Mouse (Mus musculus): ENCODE measurements around the gene Prss33. TPM values are rescaled to one million over a fixed set of nuclear protein-coding genes. Genes with fewer than 3 reads are reported as not detected.

Gene Prss33
- polyA plus RNA-seq, 1 experiment, result 2.8 TPM

GRCm38 (mm10) chr17:23790269-23791078 is 45.4 kb downstream of the Prss33 start, which contains the start of gene Srrm2:
Gene Srrm2 (plus strand): TSS chr17:23790532.
- Histone ChIP-seq H3K4me1 (replicated peaks; ENCODE audit: control insufficient read depth, insufficient read depth, low read length) (peaks cover 18% of the 10 kb centered on the region), H3K27me3 (ENCODE audit: control insufficient read depth, insufficient read depth, low read length) (no peaks in the 10 kb centered on the region), H3K4me3 (ENCODE audit: control insufficient read depth, insufficient read depth, low read length) (peak within 1 kb of the TSS; percentile 83), H3K36me3 (ENCODE audit: control insufficient read depth, insufficient read depth, low read length) (no peaks in the 10 kb centered on the region), H3K27ac (ENCODE audit: control insufficient read depth, insufficient read depth, low read length) (no peak within 1 kb of the TSS)
- 3% methylated on average over 29 of the region's 29 CpGs for WGBS
- no peak for TF ChIP-seq CTCF (IDR thresholded peaks at IDR 0.05; ENCODE audit: borderline replicate concordance, control insufficient read depth, extremely low read depth, insufficient read depth, low read length, poor library complexity)
- peak; percentile 76 for TF ChIP-seq POLR2A (IDR thresholded peaks at IDR 0.05; ENCODE audit: control insufficient read depth, extremely low read depth, insufficient read depth, low read length, poor library complexity)
- peak; percentile 50 for DNase-seq

- no peaks in the 10 kb centered on the region for H3K27me3 ChIP-seq (ENCODE audit: control insufficient read depth, insufficient read depth, low read length)
- H3K4me1 ChIP-seq (replicated peaks; ENCODE audit: control insufficient read depth, insufficient read depth, low read length), result peaks cover 21% of the 10 kb centered on the region
- TF ChIP-seq POLR2A (IDR thresholded peaks at IDR 0.05; ENCODE audit: control insufficient read depth, extremely low read depth, insufficient read depth, low read length, poor library complexity) (no peak), CTCF (IDR thresholded peaks at IDR 0.05; ENCODE audit: borderline replicate concordance, control insufficient read depth, extremely low read depth, insufficient read depth, low read length, poor library complexity) (no peak)
- no peak overlapping the region for H3K4me3 ChIP-seq (ENCODE audit: control insufficient read depth, insufficient read depth, low read length)
- 42% methylated on average over 8 of the region's 8 CpGs for WGBS
- no peak overlapping the region for H3K27ac ChIP-seq (ENCODE audit: control insufficient read depth, insufficient read depth, low read length)
- DNase-seq, result no peak
- H3K36me3 ChIP-seq (ENCODE audit: control insufficient read depth, insufficient read depth, low read length), result no peaks in the 10 kb centered on the region
Observed at GRCm38 (mm10) chr17:23789749-23790268, 46.0 kb downstream of the Prss33 start.

- 94% methylated on average over 4 of the region's 4 CpGs for WGBS
- DNase-seq, result no peak
- TF ChIP-seq POLR2A (IDR thresholded peaks at IDR 0.05; ENCODE audit: control insufficient read depth, extremely low read depth, insufficient read depth, low read length, poor library complexity) (no peak), CTCF (IDR thresholded peaks at IDR 0.05; ENCODE audit: borderline replicate concordance, control insufficient read depth, extremely low read depth, insufficient read depth, low read length, poor library complexity) (no peak)
- Histone ChIP-seq H3K36me3 (ENCODE audit: control insufficient read depth, insufficient read depth, low read length) (no peaks in the 10 kb centered on the region), H3K4me1 (replicated peaks; ENCODE audit: control insufficient read depth, insufficient read depth, low read length) (peaks cover 21% of the 10 kb centered on the region), H3K4me3 (ENCODE audit: control insufficient read depth, insufficient read depth, low read length) (no peak overlapping the region), H3K27ac (ENCODE audit: control insufficient read depth, insufficient read depth, low read length) (no peak overlapping the region), H3K27me3 (ENCODE audit: control insufficient read depth, insufficient read depth, low read length) (no peaks in the 10 kb centered on the region)
Observed at GRCm38 (mm10) chr17:23788973-23789372, 46.9 kb downstream of the Prss33 start.

GRCm38 (mm10) chr17:23786510-23786931 is 49.3 kb downstream of the Prss33 start:
- no peak for TF ChIP-seq POLR2A (IDR thresholded peaks at IDR 0.05; ENCODE audit: control insufficient read depth, extremely low read depth, insufficient read depth, low read length, poor library complexity)
- no peak for TF ChIP-seq CTCF (IDR thresholded peaks at IDR 0.05; ENCODE audit: borderline replicate concordance, control insufficient read depth, extremely low read depth, insufficient read depth, low read length, poor library complexity)
- Histone ChIP-seq H3K27ac (ENCODE audit: control insufficient read depth, insufficient read depth, low read length) (no peak overlapping the region), H3K4me3 (ENCODE audit: control insufficient read depth, insufficient read depth, low read length) (no peak overlapping the region), H3K36me3 (ENCODE audit: control insufficient read depth, insufficient read depth, low read length) (no peaks in the 10 kb centered on the region), H3K4me1 (replicated peaks; ENCODE audit: control insufficient read depth, insufficient read depth, low read length) (peaks cover 19% of the 10 kb centered on the region), H3K27me3 (ENCODE audit: control insufficient read depth, insufficient read depth, low read length) (no peaks in the 10 kb centered on the region)
- WGBS, result 71% methylated on average over 13 of the region's 13 CpGs
- DNase-seq, result no peak

GRCm38 (mm10) chr17:23785561-23786471 is 50.0 kb downstream of the Prss33 start, which contains the start of gene Flywch2:
Gene Flywch2 (minus strand): TSS chr17:23786081.
- 14% methylated on average over 43 of the region's 43 CpGs for WGBS
- TF ChIP-seq CTCF (IDR thresholded peaks at IDR 0.05; ENCODE audit: borderline replicate concordance, control insufficient read depth, extremely low read depth, insufficient read depth, low read length, poor library complexity) (no peak), POLR2A (IDR thresholded peaks at IDR 0.05; ENCODE audit: control insufficient read depth, extremely low read depth, insufficient read depth, low read length, poor library complexity) (no peak)
- H3K27ac ChIP-seq (ENCODE audit: control insufficient read depth, insufficient read depth, low read length), result no peak within 1 kb of the TSS

DNA sequence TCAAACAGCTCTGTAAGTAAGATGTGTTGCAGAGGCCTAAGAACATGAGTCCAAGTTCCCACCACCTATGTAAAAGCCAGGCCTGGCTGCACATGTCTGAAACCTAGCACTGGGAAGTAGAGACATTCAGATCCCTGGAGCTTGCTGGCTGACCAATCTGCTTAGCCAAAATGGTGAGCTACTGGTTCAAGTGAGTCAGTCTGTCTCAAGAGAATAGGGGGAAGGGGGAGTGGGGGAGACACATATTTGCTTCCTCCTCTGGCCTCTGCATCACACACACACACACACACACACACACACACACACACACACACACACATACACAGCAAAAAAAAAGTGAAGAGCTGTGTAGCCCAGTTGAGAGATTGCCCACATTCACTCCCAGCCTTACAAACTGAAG is 52.5 kb downstream of the Prss33 start:
- TF ChIP-seq CTCF (IDR thresholded peaks at IDR 0.05; ENCODE audit: borderline replicate concordance, control insufficient read depth, extremely low read depth, insufficient read depth, low read length, poor library complexity) (no peak), POLR2A (IDR thresholded peaks at IDR 0.05; ENCODE audit: control insufficient read depth, extremely low read depth, insufficient read depth, low read length, poor library complexity) (no peak)
- no peaks in the 10 kb centered on the region for H3K36me3 ChIP-seq (ENCODE audit: control insufficient read depth, insufficient read depth, low read length)
- no peaks in the 10 kb centered on the region for H3K27me3 ChIP-seq (ENCODE audit: control insufficient read depth, insufficient read depth, low read length)
- no peak overlapping the region for H3K4me3 ChIP-seq (ENCODE audit: control insufficient read depth, insufficient read depth, low read length)
- H3K27ac ChIP-seq (ENCODE audit: control insufficient read depth, insufficient read depth, low read length), result no peak overlapping the region
- DNase-seq, result no peak
- H3K4me1 ChIP-seq (replicated peaks; ENCODE audit: control insufficient read depth, insufficient read depth, low read length), result peaks cover 10% of the 10 kb centered on the region

More at GRCm38 (mm10) chr17:23785561-23786471, 50.0 kb downstream of the Prss33 start, which contains the start of gene Flywch2:
- H3K4me1 ChIP-seq (replicated peaks; ENCODE audit: control insufficient read depth, insufficient read depth, low read length), result peaks cover 13% of the 10 kb centered on the region
- peak; percentile 63 for DNase-seq
- H3K27me3 ChIP-seq (ENCODE audit: control insufficient read depth, insufficient read depth, low read length), result no peaks in the 10 kb centered on the region
- H3K4me3 ChIP-seq (ENCODE audit: control insufficient read depth, insufficient read depth, low read length), result peak within 1 kb of the TSS; percentile 37
- H3K36me3 ChIP-seq (ENCODE audit: control insufficient read depth, insufficient read depth, low read length), result no peaks in the 10 kb centered on the region

Other genes with a start within 250 kb of the Prss33 start
- gene Zfp13, start 236.6 kb downstream of the Prss33 start, polyA plus RNA-seq (2012; rRNA removed), result 2.5 and 3.0 TPM in 2 replicates
- gene Zscan10, start 235.2 kb downstream of the Prss33 start, polyA plus RNA-seq (2012; rRNA removed), result 0.18 and 0.20 TPM in 2 replicates
- gene Mmp25, start 190.8 kb downstream of the Prss33 start, polyA plus RNA-seq (2012; rRNA removed), result 7.2 and 7.4 TPM in 2 replicates
- gene Bicdl2, start 175.6 kb downstream of the Prss33 start, polyA plus RNA-seq (2012; rRNA removed), result 0.43 and 0.49 TPM in 2 replicates
- gene Hcfc1r1, start 162.5 kb downstream of the Prss33 start, polyA plus RNA-seq (2012; rRNA removed), result 143 and 192 TPM in 2 replicates
- 78.3 and 84.5 TPM in 2 replicates for gene Thoc6, start 162.2 kb downstream of the Prss33 start, polyA plus RNA-seq (2012; rRNA removed)
- 10.2 and 11.4 TPM in 2 replicates for gene Tnfrsf12a, start 158.6 kb downstream of the Prss33 start, polyA plus RNA-seq (2012; rRNA removed)
- gene Cldn6, start 156.8 kb downstream of the Prss33 start, polyA plus RNA-seq (2012; rRNA removed), result 0.47 and 0.51 TPM in 2 replicates
- 1.1 and 1.9 TPM in 2 replicates for gene Cldn9, start 152.0 kb downstream of the Prss33 start, polyA plus RNA-seq (2012; rRNA removed)
- gene 1520401A03Rik, start 113.3 kb downstream of the Prss33 start, polyA plus RNA-seq (2012; rRNA removed), result 0.19 and 0.27 TPM in 2 replicates
- gene Pkmyt1, start 109.7 kb downstream of the Prss33 start, polyA plus RNA-seq (2012; rRNA removed), result 145 and 182 TPM in 2 replicates
- 12.4 and 13.2 TPM in 2 replicates for gene Paqr4, start 95.2 kb downstream of the Prss33 start, polyA plus RNA-seq (2012; rRNA removed)
- 2.8 and 3.8 TPM in 2 replicates for gene Kremen2, start 90.2 kb downstream of the Prss33 start, polyA plus RNA-seq (2012; rRNA removed)
- 32.0 and 33.6 TPM in 2 replicates for gene Flywch1, start 64.5 kb downstream of the Prss33 start, polyA plus RNA-seq (2012; rRNA removed)
- gene Flywch2, start 50.0 kb downstream of the Prss33 start, polyA plus RNA-seq (2012; rRNA removed), result 2.3 and 4.0 TPM in 2 replicates
- gene Srrm2, start 45.5 kb downstream of the Prss33 start, polyA plus RNA-seq (2012; rRNA removed), result 874 and 1,056 TPM in 2 replicates
- 639 and 815 TPM in 2 replicates for gene Elob, start 6.9 kb downstream of the Prss33 start, polyA plus RNA-seq (2012; rRNA removed)
- gene Prss32, start 7.8 kb upstream of the Prss33 start, polyA plus RNA-seq (2012; rRNA removed), result 0.51 and 0.65 TPM in 2 replicates
- gene Prss41, start 8.1 kb upstream of the Prss33 start, polyA plus RNA-seq (2012; rRNA removed), result 0.34 and 0.59 TPM in 2 replicates
- 0.11 TPM in 1 of 2 replicates, not detected in the other for gene Prss21, start 32.0 kb upstream of the Prss33 start, polyA plus RNA-seq (2012; rRNA removed)
- 0.58 TPM in 1 of 2 replicates, not detected in the other for gene Dcpp1, start 44.8 kb upstream of the Prss33 start, polyA plus RNA-seq (2012; rRNA removed)
- 0.35 and 0.55 TPM in 2 replicates for gene Dcpp2, start 44.8 kb upstream of the Prss33 start, polyA plus RNA-seq (2012; rRNA removed)
- gene Dcpp3, start 81.4 kb upstream of the Prss33 start, polyA plus RNA-seq (2012; rRNA removed), result 0.34 TPM in 2 replicates
- 0.23 and 0.43 TPM in 2 replicates for gene Sbp, start 105.6 kb upstream of the Prss33 start, polyA plus RNA-seq (2012; rRNA removed)
- gene Sbpl, start 119.2 kb upstream of the Prss33 start, polyA plus RNA-seq (2012; rRNA removed), result 0.88 and 1.6 TPM in 2 replicates
- 2.5 and 2.7 TPM in 2 replicates for gene Prss30, start 144.5 kb upstream of the Prss33 start, polyA plus RNA-seq (2012; rRNA removed)
- 0.52 and 1.0 TPM in 2 replicates for gene Prss22, start 162.0 kb upstream of the Prss33 start, polyA plus RNA-seq (2012; rRNA removed)
- gene Prss27, start 202.1 kb upstream of the Prss33 start, polyA plus RNA-seq (2012; rRNA removed), result 0.98 and 2.5 TPM in 2 replicates
- 38.9 and 44.6 TPM in 2 replicates for gene Kctd5, start 237.4 kb upstream of the Prss33 start, polyA plus RNA-seq (2012; rRNA removed)